Mouse (Mus musculus): Measurements from ENCODE around the gene Emilin2. TPM values are rescaled to one million over a fixed set of nuclear protein-coding genes. Genes with fewer than 3 reads are reported as not detected.

The Emilin2 gene
- polyA plus RNA-seq, 1 experiment from 2014 or later: 2.0 TPM

DNA sequence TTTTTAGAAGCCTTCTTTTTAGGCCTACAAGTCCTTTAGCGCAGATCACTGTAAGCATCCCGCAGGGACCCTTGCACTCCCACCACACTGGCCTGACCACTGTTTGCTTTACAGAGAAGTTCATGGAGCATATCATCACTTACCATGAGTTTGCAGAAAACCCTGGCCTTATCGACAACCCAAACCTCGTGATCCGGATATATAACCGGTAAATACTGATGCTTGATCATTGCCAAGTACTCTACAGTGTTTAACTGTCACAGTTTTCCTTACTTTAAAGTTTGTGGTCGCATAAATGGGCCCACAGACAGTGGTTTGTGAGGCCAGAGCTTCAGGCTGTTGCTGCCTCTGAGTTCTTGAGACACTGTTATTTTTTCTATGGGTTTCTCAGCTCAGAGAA, 73.3 kb downstream of the Emilin2 start:
- no peak for ATAC-seq (ENCODE audit: low read depth)
- Histone ChIP-seq H3K9me3 (ENCODE audit: control insufficient read depth, low read length) (no peaks in the 10 kb centered on the region), H3K4me2 (ENCODE audit: low read depth, low read length) (no peak overlapping the region), H3K4me1 (ENCODE audit: control insufficient read depth, insufficient read depth, low read length) (no peaks in the 10 kb centered on the region), H3K27ac (ENCODE audit: low read depth, low read length) (no peak overlapping the region), H3K4me3 (ENCODE audit: low read depth, low read length) (no peak overlapping the region), H3K9ac (replicated peaks; ENCODE audit: low read depth, low read length) (no peak overlapping the region), H3K27me3 (ENCODE audit: control insufficient read depth, insufficient read depth, low read length) (no peaks in the 10 kb centered on the region), H3K36me3 (ENCODE audit: control insufficient read depth, insufficient read depth, low read length) (peaks cover 44% of the 10 kb centered on the region)
- 97% methylated on average over 7 of the region's 7 CpGs for WGBS

GRCm38 (mm10) chr17:71235229-71235958, 76.4 kb downstream of the Emilin2 start:
- Histone ChIP-seq H3K9me3 (ENCODE audit: control insufficient read depth, low read length) (no peaks in the 10 kb centered on the region), H3K4me3 (ENCODE audit: low read depth, low read length) (no peak overlapping the region), H3K4me1 (ENCODE audit: control insufficient read depth, insufficient read depth, low read length) (no peaks in the 10 kb centered on the region), H3K4me2 (ENCODE audit: low read depth, low read length) (no peak overlapping the region), H3K9ac (replicated peaks; ENCODE audit: low read depth, low read length) (no peak overlapping the region), H3K36me3 (ENCODE audit: control insufficient read depth, insufficient read depth, low read length) (peaks cover 25% of the 10 kb centered on the region), H3K27me3 (ENCODE audit: control insufficient read depth, insufficient read depth, low read length) (no peaks in the 10 kb centered on the region), H3K27ac (ENCODE audit: low read depth, low read length) (no peak overlapping the region)
- 90% methylated on average over 12 of the region's 12 CpGs for WGBS
- ATAC-seq (ENCODE audit: low read depth): no peak

GRCm38 (mm10) chr17:71234041-71234594, 77.7 kb downstream of the Emilin2 start:
- H3K4me3 ChIP-seq (ENCODE audit: low read depth, low read length): no peak overlapping the region
- no peaks in the 10 kb centered on the region for H3K4me1 ChIP-seq (ENCODE audit: control insufficient read depth, insufficient read depth, low read length)
- H3K9ac ChIP-seq (replicated peaks; ENCODE audit: low read depth, low read length): no peak overlapping the region
- H3K36me3 ChIP-seq (ENCODE audit: control insufficient read depth, insufficient read depth, low read length): peaks cover 24% of the 10 kb centered on the region
- no peak overlapping the region for H3K27ac ChIP-seq (ENCODE audit: low read depth, low read length)
- H3K4me2 ChIP-seq (ENCODE audit: low read depth, low read length): no peak overlapping the region
- ATAC-seq (ENCODE audit: low read depth): no peak
- no peaks in the 10 kb centered on the region for H3K27me3 ChIP-seq (ENCODE audit: control insufficient read depth, insufficient read depth, low read length)
- no peaks in the 10 kb centered on the region for H3K9me3 ChIP-seq (ENCODE audit: control insufficient read depth, low read length)
- 91% methylated on average over 12 of the region's 12 CpGs for WGBS

DNA sequence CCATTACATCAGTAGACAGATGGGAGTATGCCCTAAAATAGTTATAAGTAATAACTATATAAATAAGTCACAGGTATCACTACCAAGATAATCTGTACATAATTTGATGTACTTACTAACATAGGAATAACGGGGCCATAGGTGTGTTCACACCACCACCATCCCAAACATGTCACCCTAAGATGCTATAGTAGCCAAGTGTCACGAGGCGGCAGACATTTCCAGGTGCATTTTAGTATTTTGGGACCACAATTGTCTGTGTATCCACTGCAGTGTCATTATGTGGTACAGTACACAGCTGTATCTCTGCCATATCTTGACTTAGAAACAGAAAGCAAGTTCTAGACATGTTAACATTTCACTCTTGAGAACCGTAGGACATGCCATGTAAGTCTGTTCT, 78.6 kb downstream of the Emilin2 start:
- H3K9ac ChIP-seq (replicated peaks; ENCODE audit: low read depth, low read length): no peak overlapping the region
- no peak for ATAC-seq (ENCODE audit: low read depth)
- H3K9me3 ChIP-seq (ENCODE audit: control insufficient read depth, low read length): no peaks in the 10 kb centered on the region
- H3K36me3 ChIP-seq (ENCODE audit: control insufficient read depth, insufficient read depth, low read length): peaks cover 16% of the 10 kb centered on the region
- H3K27me3 ChIP-seq (ENCODE audit: control insufficient read depth, insufficient read depth, low read length): no peaks in the 10 kb centered on the region
- 97% methylated on average over 4 of the region's 4 CpGs for WGBS
- H3K4me2 ChIP-seq (ENCODE audit: low read depth, low read length): no peak overlapping the region
- H3K4me3 ChIP-seq (ENCODE audit: low read depth, low read length): no peak overlapping the region
- H3K27ac ChIP-seq (ENCODE audit: low read depth, low read length): no peak overlapping the region
- H3K4me1 ChIP-seq (ENCODE audit: control insufficient read depth, insufficient read depth, low read length): no peaks in the 10 kb centered on the region

- Histone ChIP-seq H3K36me3 (ENCODE audit: control insufficient read depth, insufficient read depth, low read length) (peaks cover 8% of the 10 kb centered on the region), H3K4me2 (ENCODE audit: low read depth, low read length) (no peak overlapping the region), H3K27ac (ENCODE audit: low read depth, low read length) (no peak overlapping the region), H3K4me3 (ENCODE audit: low read depth, low read length) (no peak overlapping the region), H3K27me3 (ENCODE audit: control insufficient read depth, insufficient read depth, low read length) (no peaks in the 10 kb centered on the region), H3K4me1 (ENCODE audit: control insufficient read depth, insufficient read depth, low read length) (no peaks in the 10 kb centered on the region), H3K9me3 (ENCODE audit: control insufficient read depth, low read length) (no peaks in the 10 kb centered on the region), H3K9ac (replicated peaks; ENCODE audit: low read depth, low read length) (no peak overlapping the region)
- no peak for ATAC-seq (ENCODE audit: low read depth)
- 87% methylated on average over 2 of the region's 2 CpGs for WGBS
These were observed 79.8 kb downstream of the Emilin2 start for GRCm38 (mm10) chr17:71231998-71232397.

- no peak overlapping the region for H3K4me3 ChIP-seq (ENCODE audit: low read depth, low read length)
- no peaks in the 10 kb centered on the region for H3K27me3 ChIP-seq (ENCODE audit: control insufficient read depth, insufficient read depth, low read length)
- H3K9ac ChIP-seq (replicated peaks; ENCODE audit: low read depth, low read length): no peak overlapping the region
- H3K4me2 ChIP-seq (ENCODE audit: low read depth, low read length): no peak overlapping the region
- no peaks in the 10 kb centered on the region for H3K4me1 ChIP-seq (ENCODE audit: control insufficient read depth, insufficient read depth, low read length)
- no peak for ATAC-seq (ENCODE audit: low read depth)
- WGBS: 79% methylated on average over 9 of the region's 9 CpGs
- peaks cover 4% of the 10 kb centered on the region; the same call in 1 of the 2 replicates for H3K36me3 ChIP-seq (ENCODE audit: control insufficient read depth, insufficient read depth, low read length)
- no peaks in the 10 kb centered on the region for H3K9me3 ChIP-seq (ENCODE audit: control insufficient read depth, low read length)
- 0 out of 2 replicates have a peak overlapping the region, but pooled peaks have one; percentile 16 for H3K27ac ChIP-seq (ENCODE audit: low read depth, low read length)
These were observed 81.6 kb downstream of the Emilin2 start for GRCm38 (mm10) chr17:71230108-71230709.

- H3K9me3 ChIP-seq (ENCODE audit: control insufficient read depth, low read length): no peaks in the 10 kb centered on the region
- peaks cover 4% of the 10 kb centered on the region; the same call in 1 of the 2 replicates for H3K36me3 ChIP-seq (ENCODE audit: control insufficient read depth, insufficient read depth, low read length)
- H3K4me1 ChIP-seq (ENCODE audit: control insufficient read depth, insufficient read depth, low read length): no peaks in the 10 kb centered on the region
- no peaks in the 10 kb centered on the region for H3K27me3 ChIP-seq (ENCODE audit: control insufficient read depth, insufficient read depth, low read length)
- H3K4me2 ChIP-seq (ENCODE audit: low read depth, low read length): no peak overlapping the region
- no peak overlapping the region for H3K4me3 ChIP-seq (ENCODE audit: low read depth, low read length)
- ATAC-seq (ENCODE audit: low read depth): no peak
- H3K9ac ChIP-seq (replicated peaks; ENCODE audit: low read depth, low read length): no peak overlapping the region
- 85% methylated on average over 7 of the region's 7 CpGs for WGBS
- H3K27ac ChIP-seq (ENCODE audit: low read depth, low read length): no peak overlapping the region
These were observed 83.1 kb downstream of the Emilin2 start for GRCm38 (mm10) chr17:71228651-71229050.

DNA sequence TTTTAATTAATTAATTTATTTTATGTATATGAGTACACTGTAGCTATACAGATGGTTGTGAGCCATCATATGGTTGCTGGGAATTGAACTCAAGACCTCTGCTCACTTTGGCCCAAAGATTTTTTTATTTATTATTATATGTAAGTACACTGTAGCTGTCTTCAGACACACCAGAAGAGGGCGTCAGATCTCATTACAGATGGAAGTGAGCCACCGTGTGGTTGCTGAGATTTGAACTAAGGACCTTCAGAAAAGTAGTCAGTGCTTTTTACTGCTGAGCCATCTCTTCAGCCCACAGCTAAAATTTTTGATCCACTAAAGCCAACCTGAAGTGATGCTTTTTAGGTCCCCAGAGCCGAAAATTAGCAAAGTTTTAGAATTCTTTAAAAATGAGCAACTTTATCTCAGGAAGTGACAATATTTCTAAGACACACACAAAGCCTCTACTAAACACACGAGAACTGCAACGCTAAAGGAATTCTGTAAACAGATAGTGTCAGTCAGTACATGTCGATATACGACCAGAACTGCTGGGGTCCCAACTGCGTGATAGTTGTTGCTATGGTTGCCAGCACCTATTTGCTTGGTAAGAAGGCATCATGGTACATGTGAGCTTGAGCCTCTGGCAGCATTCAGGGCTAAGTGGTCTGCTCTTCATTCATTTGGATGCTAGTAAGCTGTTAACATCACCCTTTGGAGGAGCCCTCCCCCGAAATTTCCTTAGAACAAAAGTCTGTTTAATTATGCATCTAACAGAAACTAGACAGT, 84.5 kb downstream of the Emilin2 start:
- Histone ChIP-seq H3K27ac (ENCODE audit: low read depth, low read length) (no peak overlapping the region), H3K9ac (replicated peaks; ENCODE audit: low read depth, low read length) (no peak overlapping the region), H3K4me2 (ENCODE audit: low read depth, low read length) (no peak overlapping the region), H3K27me3 (ENCODE audit: control insufficient read depth, insufficient read depth, low read length) (no peaks in the 10 kb centered on the region), H3K9me3 (ENCODE audit: control insufficient read depth, low read length) (no peaks in the 10 kb centered on the region), H3K4me1 (ENCODE audit: control insufficient read depth, insufficient read depth, low read length) (no peaks in the 10 kb centered on the region), H3K36me3 (ENCODE audit: control insufficient read depth, insufficient read depth, low read length) (peaks cover 4% of the 10 kb centered on the region; the same call in 1 of the 2 replicates), H3K4me3 (ENCODE audit: low read depth, low read length) (no peak overlapping the region)
- 84% methylated on average over 9 of the region's 9 CpGs for WGBS
- no peak for ATAC-seq (ENCODE audit: low read depth)

Measured in neural tube, embryonic 14.5 days (tissue).